Mouse (Mus musculus) MEL (cell line): ENCODE measurements around the gene C2cd4d.
A peak's percentile ranks its signal among the peaks of the same experiment; 100 is the strongest.

ENCODE experiments used
- BHLHE40 ChIP-seq: IDR thresholded peaks from 2 replicates; pipeline ENCODE4 v1.6.1; 2012; ENCODE audit warnings: low read depth, mild to moderate bottlenecking, inconsistent platforms, low read length, improper control_type of control experiment, borderline replicate concordance
- CHD1 ChIP-seq: IDR thresholded peaks from 2 replicates; pipeline ENCODE4 v1.6.1; 2012; ENCODE audit warnings: low read depth, mild to moderate bottlenecking, inconsistent platforms, low read length, improper control_type of control experiment
- CHD2 ChIP-seq: IDR thresholded peaks from 2 replicates; pipeline ENCODE4 v1.6.1; 2011; ENCODE audit warnings: low read length, improper control_type of control experiment
- CTCF ChIP-seq, 3 experiments: IDR thresholded peaks in 2 of 3; conservative IDR thresholded peaks in 1 of 3; 2 replicates each; pipeline ENCODE4 v1.5.1; 2011 to 2012; ENCODE audit warnings: low read length in 3 of 3, low read depth in 2 of 3, mild to moderate bottlenecking in 2 of 3, improper control_type of control experiment in 1 of 3, inconsistent platforms in 1 of 3, mixed read lengths in 1 of 3, moderate library complexity in 1 of 3; ENCODE audit not compliant: control insufficient read depth in 1 of 3, insufficient read depth in 1 of 3, poor library complexity in 1 of 3, severe bottlenecking in 1 of 3
- HCFC1 ChIP-seq: IDR thresholded peaks from 2 replicates; pipeline ENCODE4 v1.6.1; 2012; ENCODE audit warnings: low read depth, mild to moderate bottlenecking, inconsistent platforms, low read length, improper control_type of control experiment, moderate library complexity
- NRF1 ChIP-seq: IDR thresholded peaks from 2 replicates; pipeline ENCODE4 v1.6.1; 2014; ENCODE audit warnings: low read depth, mild to moderate bottlenecking, inconsistent platforms, low read length, improper control_type of control experiment, moderate library complexity; ENCODE audit not compliant: poor library complexity, insufficient read depth, severe bottlenecking
- POLR2A ChIP-seq, 2 experiments: IDR thresholded peaks; 2 replicates each; pipeline ENCODE4 v1.6.1; 2011 to 2012; ENCODE audit warnings: low read length in 2 of 2, mild to moderate bottlenecking in 2 of 2, control low read depth in 1 of 2, improper control_type of control experiment in 1 of 2, low read depth in 1 of 2, moderate library complexity in 1 of 2; ENCODE audit not compliant: control insufficient read depth in 1 of 2, insufficient read depth in 1 of 2, poor library complexity in 1 of 2
- POLR2AphosphoS2 ChIP-seq: IDR thresholded peaks from 2 replicates; pipeline ENCODE4 v1.6.1; 2011; ENCODE audit warnings: low read length, improper control_type of control experiment
- POLR2AphosphoS5 ChIP-seq: IDR thresholded peaks from 2 replicates; pipeline ENCODE4 v1.6.1; 2012; ENCODE audit warnings: low read depth, borderline replicate concordance, mild to moderate bottlenecking, inconsistent platforms, low read length, moderate library complexity, mixed read lengths
- RCOR1 ChIP-seq: IDR thresholded peaks from 2 replicates; pipeline ENCODE4 v1.6.1; 2012; ENCODE audit warnings: low read depth, mild to moderate bottlenecking, inconsistent platforms, low read length, improper control_type of control experiment
- TAL1 ChIP-seq: IDR thresholded peaks from 2 replicates; pipeline ENCODE4 v1.6.1; 2012; ENCODE audit warnings: mild to moderate bottlenecking, inconsistent platforms, low read length, moderate library complexity, mixed read lengths
- TBP ChIP-seq: IDR thresholded peaks from 2 replicates; pipeline ENCODE4 v1.8.0; 2011; ENCODE audit warnings: low read depth, low read length, improper control_type of control experiment
- TCF12 ChIP-seq: IDR thresholded peaks from 2 replicates; pipeline ENCODE4 v1.6.1; 2014; ENCODE audit warnings: low read depth, mild to moderate bottlenecking, inconsistent platforms, low read length, improper control_type of control experiment, moderate library complexity
- ZKSCAN1 ChIP-seq: IDR thresholded peaks from 2 replicates; pipeline ENCODE4 v1.6.1; 2012; ENCODE audit warnings: low read depth, mild to moderate bottlenecking, inconsistent platforms, low read length, improper control_type of control experiment, moderate library complexity

DNA sequence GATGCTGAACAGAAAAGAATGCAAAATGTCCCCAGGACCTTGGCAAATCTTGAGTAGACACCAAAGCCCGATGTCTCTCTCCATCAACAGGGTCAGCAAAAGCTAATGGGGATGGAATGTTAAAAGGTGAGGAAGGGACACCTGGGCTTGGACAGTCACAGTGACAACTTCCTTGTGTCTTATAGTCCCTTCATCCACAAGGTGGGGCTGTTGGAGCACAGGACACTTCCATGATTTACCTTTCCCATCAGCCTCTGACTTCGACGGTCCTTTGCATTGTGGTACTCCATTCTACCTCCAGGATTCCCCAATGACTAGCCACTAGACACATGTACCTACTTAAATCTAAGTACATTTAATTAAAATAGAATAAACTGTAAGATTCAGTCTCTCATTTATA lies 33.6 kb upstream of the C2cd4d start:
- TF ChIP-seq CHD1, result no peak
- TF ChIP-seq CHD2, result no peak
- no peak for TF ChIP-seq POLR2A (IDR thresholded peaks at IDR 0.05; ENCODE audit: control insufficient read depth in 1 of 2, insufficient read depth in 1 of 2, low read depth in 1 of 2, low read length in 2 of 2, poor library complexity in 1 of 2)
- no peak for TF ChIP-seq POLR2AphosphoS5
- TF ChIP-seq CTCF (IDR thresholded peaks at IDR 0.05 in 2 of 3, conservative IDR thresholded peaks at IDR 0.05 in 1 of 3; ENCODE audit: control insufficient read depth in 1 of 3, insufficient read depth in 1 of 3, low read depth in 2 of 3, low read length in 3 of 3, poor library complexity in 1 of 3, severe bottlenecking in 1 of 3), result peak in 2 of 3 experiments; percentile 11 to 26; a peak in 4 of 6 replicates
- TF ChIP-seq POLR2AphosphoS2, result no peak
- no peak for TF ChIP-seq TAL1
- no peak for TF ChIP-seq TBP
- TF ChIP-seq BHLHE40, result no peak
- TF ChIP-seq ZKSCAN1, result no peak
- no peak for TF ChIP-seq NRF1
- TF ChIP-seq TCF12, result no peak
- TF ChIP-seq HCFC1, result no peak
- TF ChIP-seq RCOR1, result no peak
